Mouse (Mus musculus): ENCODE data around the gene H2-M2. TPM values are rescaled to one million over a fixed set of nuclear protein-coding genes. Genes with fewer than 3 reads are reported as not detected.

Gene H2-M2
- 0.10 TPM in 1 of 2 replicates, not detected in the other for polyA plus RNA-seq (2015; fragmentation: Nextera tagmentation; extraction: Ambion mirVana)

GRCm38 (mm10) chr17:37483452-37483851, at the start of gene H2-M2:
H2-M2 (minus strand) TSS chr17:37483552.

GRCm38 (mm10) chr17:37507730-37508129, 24.4 kb upstream of the H2-M2 start, which contains the start of gene Olfr111:
Olfr111 (plus strand) TSS chr17:37508030.

GRCm38 (mm10) chr17:37491930-37492518, 8.7 kb upstream of the H2-M2 start, which contains the start of gene Olfr110:
Olfr110 (plus strand) TSS chr17:37492468.

GRCm38 (mm10) chr17:37458616-37459015, 24.7 kb downstream of the H2-M2 start, which contains the start of gene Olfr109:
Olfr109 (plus strand) TSS chr17:37458916.

GRCm38 (mm10) chr17:37445180-37445579, 38.2 kb downstream of the H2-M2 start, which contains the start of gene Olfr108:
Olfr108 (plus strand) TSS chr17:37445480.

Other genes starting within 250 kb of the H2-M2 start
- gene Olfr97, start 246.2 kb downstream of the H2-M2 start, polyA plus RNA-seq (2015; fragmentation: Nextera tagmentation; extraction: Ambion mirVana): not detected in 2 replicates
- not detected in 2 replicates for gene Olfr98, start 219.8 kb downstream of the H2-M2 start, polyA plus RNA-seq (2015; fragmentation: Nextera tagmentation; extraction: Ambion mirVana)
- gene H2-M3, start 213.3 kb downstream of the H2-M2 start, polyA plus RNA-seq (2015; fragmentation: Nextera tagmentation; extraction: Ambion mirVana): 9.3 and 9.7 TPM in 2 replicates
- not detected in 2 replicates for gene Olfr99, start 200.1 kb downstream of the H2-M2 start, polyA plus RNA-seq (2015; fragmentation: Nextera tagmentation; extraction: Ambion mirVana)
- gene Olfr101, start 179.2 kb downstream of the H2-M2 start, polyA plus RNA-seq (2015; fragmentation: Nextera tagmentation; extraction: Ambion mirVana): not detected in 2 replicates
- not detected in 2 replicates for gene Olfr102, start 166.5 kb downstream of the H2-M2 start, polyA plus RNA-seq (2015; fragmentation: Nextera tagmentation; extraction: Ambion mirVana)
- not detected in 2 replicates for gene Olfr103, start 143.9 kb downstream of the H2-M2 start, polyA plus RNA-seq (2015; fragmentation: Nextera tagmentation; extraction: Ambion mirVana)
- not detected in 2 replicates for gene Olfr104-ps, start 124.0 kb downstream of the H2-M2 start, polyA plus RNA-seq (2015; fragmentation: Nextera tagmentation; extraction: Ambion mirVana)
- not detected in 2 replicates for gene Olfr105-ps, start 104.5 kb downstream of the H2-M2 start, polyA plus RNA-seq (2015; fragmentation: Nextera tagmentation; extraction: Ambion mirVana)
- gene Olfr106-ps, start 93.2 kb downstream of the H2-M2 start, polyA plus RNA-seq (2015; fragmentation: Nextera tagmentation; extraction: Ambion mirVana): not detected in 2 replicates
- gene Olfr107, start 84.3 kb downstream of the H2-M2 start, polyA plus RNA-seq (2015; fragmentation: Nextera tagmentation; extraction: Ambion mirVana): not detected in 2 replicates
- not detected in 2 replicates for gene Olfr108, start 38.1 kb downstream of the H2-M2 start, polyA plus RNA-seq (2015; fragmentation: Nextera tagmentation; extraction: Ambion mirVana)
- not detected in 2 replicates for gene Olfr109, start 24.6 kb downstream of the H2-M2 start, polyA plus RNA-seq (2015; fragmentation: Nextera tagmentation; extraction: Ambion mirVana)
- gene Olfr110, start 8.9 kb upstream of the H2-M2 start, polyA plus RNA-seq (2015; fragmentation: Nextera tagmentation; extraction: Ambion mirVana): 0.11 TPM in 1 of 2 replicates, not detected in the other
- not detected in 2 replicates for gene Olfr111, start 24.5 kb upstream of the H2-M2 start, polyA plus RNA-seq (2015; fragmentation: Nextera tagmentation; extraction: Ambion mirVana)
- not detected in 2 replicates for gene Olfr112, start 85.9 kb upstream of the H2-M2 start, polyA plus RNA-seq (2015; fragmentation: Nextera tagmentation; extraction: Ambion mirVana)
- not detected in 2 replicates for gene Olfr113, start 94.1 kb upstream of the H2-M2 start, polyA plus RNA-seq (2015; fragmentation: Nextera tagmentation; extraction: Ambion mirVana)
- not detected in 2 replicates for gene Olfr114, start 109.2 kb upstream of the H2-M2 start, polyA plus RNA-seq (2015; fragmentation: Nextera tagmentation; extraction: Ambion mirVana)
- not detected in 2 replicates for gene Olfr115, start 143.6 kb upstream of the H2-M2 start, polyA plus RNA-seq (2015; fragmentation: Nextera tagmentation; extraction: Ambion mirVana)
- not detected in 2 replicates for gene Olfr116, start 143.6 kb upstream of the H2-M2 start, polyA plus RNA-seq (2015; fragmentation: Nextera tagmentation; extraction: Ambion mirVana)
- not detected in 2 replicates for gene Olfr117, start 180.2 kb upstream of the H2-M2 start, polyA plus RNA-seq (2015; fragmentation: Nextera tagmentation; extraction: Ambion mirVana)
- not detected in 2 replicates for gene Olfr118, start 183.4 kb upstream of the H2-M2 start, polyA plus RNA-seq (2015; fragmentation: Nextera tagmentation; extraction: Ambion mirVana)
- gene Olfr119, start 213.0 kb upstream of the H2-M2 start, polyA plus RNA-seq (2015; fragmentation: Nextera tagmentation; extraction: Ambion mirVana): not detected in 2 replicates
- gene Olfr120, start 238.3 kb upstream of the H2-M2 start, polyA plus RNA-seq (2015; fragmentation: Nextera tagmentation; extraction: Ambion mirVana): not detected in 2 replicates